Mouse (Mus musculus) heart, embryonic 12.5 days (tissue): ENCODE measurements around the gene Cul9. TPM values are rescaled to one million over a fixed set of nuclear protein-coding genes. Genes with fewer than 3 reads are reported as not detected.
A peak's percentile ranks its signal among the peaks of the same experiment; 100 is the strongest.

Experiments
- ATAC-seq: fragments of 200-750 bp; cut with Nextera tagmentation; 2 replicates; pipeline ENCODE4 v1.8.0; 2017; ENCODE audit warnings: moderate TSS enrichment, moderate library complexity; ENCODE audit not compliant: insufficient number of reproducible peaks, low FRiP score
- H3K27ac ChIP-seq: fragments of 300-500 bp; sonication (generic); 2 replicates; pipeline ENCODE4 v1.5.1; 2016; ENCODE audit warnings: mild to moderate bottlenecking, moderate library complexity; ENCODE audit not compliant: poor library complexity, severe bottlenecking
- H3K27me3 ChIP-seq: fragments of 300-500 bp; sonication (generic); replicated peaks from 2 replicates; pipeline ENCODE4 v1.6.1; 2016; ENCODE audit warnings: mild to moderate bottlenecking, moderate library complexity
- H3K36me3 ChIP-seq: fragments of 300-500 bp; sonication (generic); 2 replicates; pipeline ENCODE4 v1.6.1; 2016; ENCODE audit warnings: mild to moderate bottlenecking, moderate library complexity
- H3K4me1 ChIP-seq: fragments of 300-500 bp; sonication (generic); replicated peaks from 2 replicates; pipeline ENCODE4 v1.6.1; 2016; ENCODE audit warnings: mild to moderate bottlenecking
- H3K4me2 ChIP-seq: fragments of 300-500 bp; sonication (generic); 2 replicates; pipeline ENCODE4 v1.6.1; 2016; ENCODE audit warnings: mild to moderate bottlenecking, moderate library complexity
- H3K4me3 ChIP-seq: fragments of 300-500 bp; sonication (generic); 2 replicates; pipeline ENCODE4 v1.5.1; 2016; ENCODE audit warnings: mild to moderate bottlenecking
- H3K9ac ChIP-seq: fragments of 300-500 bp; sonication (generic); 2 replicates; pipeline ENCODE4 v1.6.1; 2016; ENCODE audit warnings: mild to moderate bottlenecking, moderate library complexity
- H3K9me3 ChIP-seq: fragments of 300-500 bp; sonication (generic); replicated peaks from 2 replicates; pipeline ENCODE4 v1.6.1; 2016; ENCODE audit warnings: mild to moderate bottlenecking, moderate library complexity
- WGBS: fragments of 180-500 bp; shearing (Covaris S2); methylation state at CpG from one replicate; pipeline ENCODE4 v1.1.7; 2016; 5-methylcytosine and 5-hydroxymethylcytosine counted together
- polyA plus RNA-seq: library from polyadenylated mRNA; unstranded; fragments of >200 nt; fragmentation: Nextera tagmentation; extraction: Ambion mirVana; gene quantifications from 2 replicates; pipeline ENCODE4 v1.2.1, GENCODE M21; 2016

The Cul9 gene
- polyA plus RNA-seq, 1 experiment from 2014 or later = 7.2 TPM

DNA sequence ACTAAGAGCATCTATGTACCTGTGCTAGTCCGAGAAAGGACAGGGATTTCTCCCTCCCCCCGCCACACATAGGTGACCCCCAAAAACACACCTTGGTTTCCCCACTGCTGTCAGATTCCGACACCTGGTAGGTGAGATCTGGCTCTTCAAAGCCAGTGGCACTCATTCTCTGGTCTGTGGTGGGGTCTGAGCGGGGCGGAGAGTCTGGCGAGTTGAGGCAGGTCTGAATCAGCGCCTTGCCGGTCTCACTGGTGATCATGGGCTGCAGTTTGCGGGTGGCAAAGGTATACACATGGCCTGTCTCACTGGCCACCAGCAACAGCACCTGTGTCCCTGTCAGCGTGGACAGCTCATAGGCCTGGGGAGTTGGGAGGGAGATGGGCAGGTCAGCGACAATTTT, 7.3 kb upstream of the Cul9 start:
- no peak for ATAC-seq
- 24% methylated on average over 11 of the region's 11 CpGs for WGBS
- H3K9me3 ChIP-seq = no peaks in the 10 kb centered on the region
- H3K4me3 ChIP-seq = peak overlapping the region; percentile 98
- no peaks in the 10 kb centered on the region for H3K27me3 ChIP-seq
- peaks cover 39% of the 10 kb centered on the region for H3K36me3 ChIP-seq
- H3K9ac ChIP-seq = peak overlapping the region; percentile 100
- H3K4me2 ChIP-seq = peak overlapping the region; percentile 83
- peak overlapping the region; percentile 98 for H3K27ac ChIP-seq
- H3K4me1 ChIP-seq = peaks cover 46% of the 10 kb centered on the region

DNA sequence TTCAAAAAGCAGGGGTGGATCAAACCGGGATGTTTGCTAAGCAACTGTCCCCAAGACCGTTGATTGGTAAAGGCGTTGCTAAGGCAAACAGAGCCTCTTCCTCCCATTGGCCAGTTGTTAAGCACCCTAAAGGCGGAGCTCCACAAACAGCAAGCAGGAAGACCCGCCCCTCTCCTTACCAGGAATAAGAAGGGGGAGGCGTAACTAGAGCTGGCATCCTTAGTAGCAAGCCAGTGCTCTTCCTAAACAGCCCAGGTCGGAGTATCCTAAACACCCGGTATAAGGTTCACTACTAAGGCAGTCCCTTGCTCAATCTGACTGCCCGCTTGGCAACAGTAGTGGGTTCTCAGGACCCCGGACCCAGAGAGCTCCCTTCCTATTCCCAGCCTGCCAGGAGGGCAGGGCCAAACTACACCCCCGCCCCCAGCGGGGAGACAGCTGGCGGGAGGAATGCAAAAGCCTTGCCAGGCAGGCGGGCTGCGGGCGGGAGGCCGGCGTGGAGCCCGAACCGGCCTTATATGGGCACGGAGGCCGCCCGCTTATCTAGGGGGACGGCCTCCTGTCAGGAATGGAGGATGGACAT, 6.7 kb upstream of the Cul9 start:
- Histone ChIP-seq H3K36me3 (peaks cover 44% of the 10 kb centered on the region), H3K9me3 (no peaks in the 10 kb centered on the region), H3K4me2 (peak overlapping the region; percentile 83), H3K4me1 (peaks cover 51% of the 10 kb centered on the region), H3K4me3 (peak overlapping the region; percentile 98), H3K27ac (peak overlapping the region; percentile 98), H3K9ac (peak overlapping the region; percentile 100), H3K27me3 (no peaks in the 10 kb centered on the region)
- peak; percentile 72 for ATAC-seq
- under 1% methylated on average over 24 of the region's 24 CpGs for WGBS

DNA sequence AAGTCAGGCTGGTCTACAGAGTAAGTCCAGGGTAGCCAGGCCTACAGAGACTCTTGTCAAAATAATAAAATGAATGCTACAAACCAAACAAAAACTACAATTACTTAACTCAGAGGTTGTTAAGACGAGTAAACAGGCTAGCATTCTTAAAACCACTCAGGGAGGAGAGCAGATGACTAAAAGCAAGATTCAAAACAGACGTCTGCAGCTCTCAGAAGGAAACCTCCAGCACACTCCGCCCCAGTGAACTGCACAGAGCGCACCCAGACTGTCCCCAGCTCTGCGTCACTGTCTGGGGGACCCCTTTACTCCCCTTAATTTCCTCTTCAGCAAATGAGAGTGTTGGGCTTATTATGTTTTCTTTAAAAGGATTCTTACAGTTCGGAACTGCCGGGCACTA, 6.0 kb upstream of the Cul9 start:
- ATAC-seq = no peak
- no peaks in the 10 kb centered on the region for H3K27me3 ChIP-seq
- H3K4me1 ChIP-seq = peaks cover 52% of the 10 kb centered on the region
- H3K27ac ChIP-seq = peak overlapping the region; percentile 98
- peak overlapping the region; percentile 83 for H3K4me2 ChIP-seq
- no peaks in the 10 kb centered on the region for H3K9me3 ChIP-seq
- 77% methylated on average over 7 of the region's 7 CpGs for WGBS
- peak overlapping the region; percentile 98 for H3K4me3 ChIP-seq
- peak overlapping the region; percentile 31; the same call in 1 of the 2 replicates for H3K9ac ChIP-seq
- peaks cover 47% of the 10 kb centered on the region for H3K36me3 ChIP-seq

DNA sequence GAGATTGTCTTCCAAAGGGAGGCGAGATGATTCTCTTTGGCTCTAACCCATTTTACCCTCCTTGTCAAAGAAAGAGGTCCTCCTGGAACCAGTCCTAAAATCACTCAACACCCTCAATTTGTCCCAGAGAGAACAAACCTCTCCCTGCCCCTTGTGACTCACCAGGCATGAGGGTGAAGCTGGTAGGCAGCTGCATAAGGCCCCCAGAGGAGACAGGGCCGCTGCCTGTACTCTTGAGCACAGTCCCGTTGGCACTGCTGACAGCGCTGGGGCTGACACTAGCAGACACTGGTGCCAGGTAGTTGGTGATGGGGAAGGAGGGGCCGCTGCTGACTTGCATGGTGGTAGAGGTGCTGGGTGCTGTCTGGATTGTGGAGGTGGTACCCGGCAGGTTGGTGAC, 5.2 kb upstream of the Cul9 start:
- H3K9ac ChIP-seq = no peak overlapping the region; the same call in 1 of the 2 replicates

DNA sequence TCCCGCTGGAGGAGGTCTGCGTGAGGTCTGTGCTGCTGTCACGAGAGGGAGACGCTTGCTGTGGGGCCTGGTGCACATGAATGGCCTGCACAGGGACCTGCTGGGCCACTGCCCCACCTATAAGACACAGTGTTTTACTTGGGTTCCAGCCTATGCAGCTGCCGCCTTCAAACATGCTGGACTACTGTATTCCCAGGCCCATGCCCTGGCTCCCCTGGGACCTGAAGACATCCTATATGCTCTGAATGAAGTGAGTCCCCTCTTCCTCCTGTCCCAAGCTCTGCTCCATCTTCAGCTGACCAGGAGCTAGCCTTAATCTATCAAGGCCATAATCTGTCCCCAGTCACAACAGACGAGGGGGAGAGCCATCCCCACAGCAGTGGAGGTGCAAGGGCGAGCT, 4.7 kb upstream of the Cul9 start:
- no peak overlapping the region for H3K9ac ChIP-seq
- H3K4me3 ChIP-seq = no peak overlapping the region
- peaks cover 47% of the 10 kb centered on the region for H3K36me3 ChIP-seq
- no peak overlapping the region for H3K27ac ChIP-seq
- ATAC-seq = no peak
- no peaks in the 10 kb centered on the region for H3K27me3 ChIP-seq
- WGBS = 83% methylated on average over 7 of the region's 7 CpGs
- H3K4me1 ChIP-seq = peaks cover 57% of the 10 kb centered on the region
- H3K4me2 ChIP-seq = no peak overlapping the region
- no peaks in the 10 kb centered on the region for H3K9me3 ChIP-seq

More for the DNA sequence above, 5.2 kb upstream of the Cul9 start:
- peaks cover 47% of the 10 kb centered on the region for H3K36me3 ChIP-seq
- no peaks in the 10 kb centered on the region for H3K9me3 ChIP-seq
- no peaks in the 10 kb centered on the region for H3K27me3 ChIP-seq
- no peak for ATAC-seq
- H3K4me2 ChIP-seq = no peak overlapping the region
- H3K27ac ChIP-seq = no peak overlapping the region
- WGBS = 89% methylated on average over 6 of the region's 6 CpGs
- no peak overlapping the region for H3K4me3 ChIP-seq
- peaks cover 57% of the 10 kb centered on the region for H3K4me1 ChIP-seq

DNA sequence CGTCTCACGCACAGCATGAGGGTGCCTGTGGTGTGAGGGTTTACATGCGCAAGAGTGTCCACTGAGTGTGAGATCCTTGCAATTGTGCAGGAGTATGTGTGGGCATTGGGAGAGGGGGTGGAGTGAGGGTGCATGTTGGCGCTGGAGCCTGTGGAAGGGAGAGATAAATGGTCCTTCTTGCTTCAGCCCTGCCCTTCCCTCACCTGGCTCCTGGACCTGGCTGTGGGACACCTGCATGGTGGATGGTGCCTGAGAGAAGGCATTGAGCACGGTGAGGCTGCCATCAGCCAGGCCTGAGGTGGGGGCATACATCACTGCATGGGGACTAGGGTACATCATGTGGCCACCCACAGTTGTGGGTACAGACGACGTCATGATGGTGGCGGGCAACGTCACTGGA, 3.5 kb upstream of the Cul9 start:
- Histone ChIP-seq H3K27me3 (no peaks in the 10 kb centered on the region), H3K4me1 (peaks cover 57% of the 10 kb centered on the region), H3K36me3 (peaks cover 47% of the 10 kb centered on the region)

DNA sequence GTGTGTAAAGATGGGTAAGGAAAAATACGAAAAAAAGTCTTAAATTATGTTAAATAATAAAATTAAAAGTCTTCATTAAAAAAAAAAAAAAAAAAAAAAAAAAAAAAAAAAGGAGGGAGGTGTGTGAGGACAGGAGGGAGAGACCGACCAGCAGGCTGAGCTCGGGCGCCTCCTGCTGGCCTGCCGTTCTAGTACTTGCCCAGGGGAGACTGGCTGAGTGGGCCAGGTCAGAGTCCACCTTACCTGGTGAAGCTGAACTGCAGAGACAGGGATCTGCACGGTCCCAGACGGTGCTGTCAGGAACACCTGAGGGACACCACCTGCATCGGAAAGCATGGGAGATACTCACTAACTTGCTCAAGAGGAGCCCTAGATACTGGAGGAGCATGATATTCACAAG, 3.0 kb upstream of the Cul9 start:
- ATAC-seq = no peak
- Histone ChIP-seq H3K4me1 (peaks cover 54% of the 10 kb centered on the region), H3K27ac (no peak overlapping the region), H3K27me3 (no peaks in the 10 kb centered on the region), H3K4me3 (no peak overlapping the region), H3K9ac (no peak overlapping the region), H3K4me2 (no peak overlapping the region), H3K9me3 (no peaks in the 10 kb centered on the region), H3K36me3 (peaks cover 47% of the 10 kb centered on the region)
- WGBS = 25% methylated on average over 8 of the region's 8 CpGs

More for the DNA sequence above, 3.5 kb upstream of the Cul9 start:
- H3K9me3 ChIP-seq = no peaks in the 10 kb centered on the region
- no peak overlapping the region for H3K27ac ChIP-seq
- WGBS = 85% methylated on average over 9 of the region's 9 CpGs
- no peak overlapping the region for H3K9ac ChIP-seq
- no peak overlapping the region for H3K4me3 ChIP-seq
- H3K4me2 ChIP-seq = no peak overlapping the region
- ATAC-seq = no peak

DNA sequence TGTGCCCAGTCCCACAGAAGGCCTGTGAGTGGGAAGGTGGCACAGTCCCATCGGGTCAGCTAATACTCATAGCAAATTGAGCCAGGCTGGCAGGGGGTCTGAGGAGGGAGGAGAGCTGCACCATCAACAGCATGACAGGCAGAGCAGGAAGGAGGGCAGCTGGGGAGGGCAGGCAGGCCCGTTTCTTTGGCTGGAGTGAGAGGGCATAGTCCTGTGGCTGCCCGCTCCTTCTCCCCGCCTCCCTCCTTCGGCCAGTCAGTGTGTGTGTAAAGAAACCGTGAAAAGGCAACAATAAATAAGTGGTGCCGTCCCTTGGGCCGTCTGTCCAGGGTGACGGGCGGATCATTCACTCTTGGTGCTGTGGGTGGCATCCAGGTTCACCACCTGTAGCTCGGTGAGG, 2.6 kb upstream of the Cul9 start:
- Histone ChIP-seq H3K4me3 (no peak overlapping the region), H3K36me3 (peaks cover 47% of the 10 kb centered on the region), H3K4me1 (peaks cover 49% of the 10 kb centered on the region), H3K9ac (no peak overlapping the region), H3K4me2 (no peak overlapping the region), H3K27ac (no peak overlapping the region), H3K27me3 (no peaks in the 10 kb centered on the region), H3K9me3 (no peaks in the 10 kb centered on the region)
- ATAC-seq = no peak
- WGBS = 68% methylated on average over 11 of the region's 11 CpGs

DNA sequence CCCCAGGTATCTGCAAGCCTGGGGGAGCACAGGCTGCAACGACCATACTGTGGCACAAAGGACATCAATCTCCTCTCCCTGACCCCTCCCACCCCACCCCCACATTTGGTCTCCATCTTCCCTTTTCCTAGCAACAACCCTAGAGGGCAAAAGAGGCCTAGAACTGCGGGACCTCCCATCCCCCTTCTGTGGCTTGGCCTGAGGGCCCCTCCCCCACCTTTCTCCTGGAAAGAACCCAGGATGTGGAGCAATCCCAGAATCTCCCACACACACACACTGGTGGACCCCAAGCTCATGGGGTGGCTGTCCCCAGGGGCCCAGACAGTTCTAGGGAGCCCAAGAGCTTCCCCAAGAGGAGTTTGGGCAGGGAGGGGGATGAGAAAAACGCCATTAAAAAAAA, 1.7 kb upstream of the Cul9 start:
- no peak for ATAC-seq
- WGBS = 22% methylated on average over 3 of the region's 3 CpGs
- peaks cover 52% of the 10 kb centered on the region for H3K36me3 ChIP-seq
- no peak overlapping the region for H3K4me2 ChIP-seq
- no peaks in the 10 kb centered on the region for H3K9me3 ChIP-seq
- peak overlapping the region; percentile 1; the same call in 1 of the 2 replicates for H3K9ac ChIP-seq
- peaks cover 6% of the 10 kb centered on the region; the same call in 1 of the 2 replicates for H3K27me3 ChIP-seq
- H3K4me1 ChIP-seq = peaks cover 41% of the 10 kb centered on the region
- H3K27ac ChIP-seq = no peak overlapping the region
- no peak overlapping the region for H3K4me3 ChIP-seq

DNA sequence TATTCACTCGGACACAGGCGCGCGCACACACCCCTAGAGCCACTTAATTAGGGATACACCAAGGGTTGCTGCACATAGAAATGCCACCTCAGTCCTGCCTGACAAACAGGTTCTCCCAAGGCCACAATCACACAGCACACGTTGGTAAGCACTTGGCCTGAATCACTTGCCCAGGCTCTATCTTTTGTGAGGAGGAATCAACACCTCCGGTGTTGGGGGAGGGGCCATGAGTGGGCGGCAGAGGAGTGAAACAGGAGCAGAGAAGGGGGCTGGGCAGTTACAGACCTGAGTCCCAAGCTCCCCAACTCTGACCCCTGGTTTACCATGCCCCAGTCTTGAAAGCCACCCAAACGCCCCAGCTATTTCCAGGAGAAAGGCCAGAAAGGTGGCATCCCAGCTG, 807 bp upstream of the Cul9 start:
- Histone ChIP-seq H3K9ac (peak overlapping the region; percentile 38), H3K36me3 (peaks cover 46% of the 10 kb centered on the region), H3K4me3 (peak overlapping the region; percentile 59; the same call in 1 of the 2 replicates), H3K27ac (no peak overlapping the region), H3K27me3 (peaks cover 6% of the 10 kb centered on the region; the same call in 1 of the 2 replicates), H3K4me2 (peak overlapping the region; percentile 80), H3K9me3 (no peaks in the 10 kb centered on the region), H3K4me1 (peaks cover 33% of the 10 kb centered on the region)
- 11% methylated on average over 8 of the region's 8 CpGs for WGBS
- ATAC-seq = no peak

DNA sequence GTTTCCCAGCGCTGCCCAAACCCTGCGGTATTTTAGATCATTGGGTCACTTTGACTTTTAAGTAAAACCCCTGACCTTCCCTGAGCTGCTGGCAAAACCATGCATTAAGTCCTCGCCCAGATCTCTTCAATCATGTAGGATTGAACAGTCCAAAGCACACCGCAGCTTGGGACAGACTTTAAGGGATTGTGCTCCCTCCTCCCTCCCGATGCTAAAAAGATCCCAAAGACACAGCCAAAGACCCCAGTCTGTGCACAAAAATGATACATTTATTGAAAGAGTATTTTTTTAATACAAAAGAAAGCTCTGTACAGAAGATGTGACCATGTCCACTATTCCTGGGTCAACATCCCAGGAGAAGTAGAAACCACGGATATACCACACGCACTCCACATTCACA, 403 bp upstream of the Cul9 start:
- WGBS = 11% methylated on average over 7 of the region's 7 CpGs
- H3K36me3 ChIP-seq = peaks cover 43% of the 10 kb centered on the region
- H3K9ac ChIP-seq = peak overlapping the region; percentile 74

DNA sequence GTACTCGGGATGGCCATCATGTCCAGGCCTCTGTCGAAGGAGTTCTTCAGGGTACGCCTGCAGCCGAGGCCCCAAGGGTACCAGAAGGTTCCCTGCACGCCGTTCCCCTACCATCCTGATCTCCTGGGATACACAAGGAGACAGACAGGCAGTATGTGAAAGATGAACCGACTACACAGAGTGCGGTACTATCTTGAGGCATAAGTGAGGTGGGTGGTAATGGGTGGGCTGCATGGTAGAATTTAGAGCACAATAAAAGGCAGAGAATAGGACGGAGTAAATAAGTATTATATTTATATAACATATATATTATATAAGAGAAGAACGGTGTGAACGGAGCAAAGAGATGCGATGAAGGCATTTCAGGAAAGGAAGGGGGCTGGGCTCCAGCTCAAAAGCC, 2.5 kb downstream of the Cul9 start:
- Histone ChIP-seq H3K9ac (no peak overlapping the region), H3K4me2 (no peak overlapping the region), H3K9me3 (no peaks in the 10 kb centered on the region), H3K27me3 (peaks cover 18% of the 10 kb centered on the region), H3K36me3 (peaks cover 32% of the 10 kb centered on the region), H3K4me3 (no peak overlapping the region), H3K27ac (no peak overlapping the region), H3K4me1 (peaks cover 23% of the 10 kb centered on the region)
- WGBS = 87% methylated on average over 12 of the region's 12 CpGs
- ATAC-seq = no peak

More for the DNA sequence above, 403 bp upstream of the Cul9 start:
- no peak for ATAC-seq
- peak overlapping the region; percentile 80 for H3K4me2 ChIP-seq
- H3K27me3 ChIP-seq = peaks cover 6% of the 10 kb centered on the region; the same call in 1 of the 2 replicates
- peak overlapping the region; percentile 59 for H3K4me3 ChIP-seq
- H3K9me3 ChIP-seq = no peaks in the 10 kb centered on the region
- no peak overlapping the region for H3K27ac ChIP-seq
- peaks cover 30% of the 10 kb centered on the region for H3K4me1 ChIP-seq
